Mouse (Mus musculus) ES-Bruce4 (cell line): ENCODE measurements around the gene Brd4. TPM values are rescaled to one million over a fixed set of nuclear protein-coding genes. Genes with fewer than 3 reads are reported as not detected.

Experiments
- H3K27ac ChIP-seq: 2 replicates; pipeline ENCODE4 v1.5.1; 2012; ENCODE audit warnings: low read length, inconsistent platforms; ENCODE audit not compliant: insufficient read depth
- H3K27me3 ChIP-seq: 2 replicates; pipeline ENCODE4 v1.6.1; 2012; ENCODE audit warnings: mild to moderate bottlenecking, low read length, inconsistent platforms; ENCODE audit not compliant: control insufficient read depth, poor library complexity, insufficient read depth, severe bottlenecking
- H3K36me3 ChIP-seq: 2 replicates; pipeline ENCODE4 v1.6.1; 2012; ENCODE audit warnings: inconsistent platforms, mild to moderate bottlenecking, low read length, moderate library complexity; ENCODE audit not compliant: control insufficient read depth, poor library complexity, insufficient read depth, severe bottlenecking
- H3K4me1 ChIP-seq: one replicate; pipeline ENCODE4 v1.8.1; 2011; ENCODE audit warnings: low read length; ENCODE audit not compliant: control insufficient read depth, insufficient read depth
- H3K4me3 ChIP-seq: 2 replicates; pipeline ENCODE4 v1.5.1; 2011; ENCODE audit warnings: low read depth, mild to moderate bottlenecking, low read length
- H3K9ac ChIP-seq: 2 replicates; pipeline ENCODE4 v1.6.1; 2012; ENCODE audit warnings: low read depth, mild to moderate bottlenecking, inconsistent platforms; ENCODE audit not compliant: poor library complexity, severe bottlenecking
- H3K9me3 ChIP-seq: replicated peaks from 2 replicates; pipeline ENCODE4 v1.6.1; 2012; ENCODE audit warnings: mild to moderate bottlenecking, low read length, inconsistent platforms; ENCODE audit not compliant: control insufficient read depth, poor library complexity, insufficient read depth, severe bottlenecking
- CTCF ChIP-seq: IDR thresholded peaks from one replicate; pipeline ENCODE4 v1.8.1; 2011; ENCODE audit warnings: low read depth, low read length
- EP300 ChIP-seq: IDR thresholded peaks from 2 replicates; pipeline ENCODE4 v1.6.1; 2011; ENCODE audit warnings: low read depth, low read length; ENCODE audit not compliant: insufficient read depth
- POLR2A ChIP-seq: IDR thresholded peaks from one replicate; pipeline ENCODE4 v1.8.1; 2011; ENCODE audit warnings: low read length; ENCODE audit not compliant: insufficient read depth
- polyA plus RNA-seq: library from polyadenylated mRNA; stranded (reverse); fragments of >200 nt; gene quantifications from 2 replicates; pipeline ENCODE4 v1.2.4, GENCODE M21; 2011; ENCODE audit warnings: low read depth; ENCODE audit not compliant: missing spikeins, insufficient read depth, insufficient read length

Gene Brd4
- polyA plus RNA-seq, 1 experiment = 191 TPM

DNA sequence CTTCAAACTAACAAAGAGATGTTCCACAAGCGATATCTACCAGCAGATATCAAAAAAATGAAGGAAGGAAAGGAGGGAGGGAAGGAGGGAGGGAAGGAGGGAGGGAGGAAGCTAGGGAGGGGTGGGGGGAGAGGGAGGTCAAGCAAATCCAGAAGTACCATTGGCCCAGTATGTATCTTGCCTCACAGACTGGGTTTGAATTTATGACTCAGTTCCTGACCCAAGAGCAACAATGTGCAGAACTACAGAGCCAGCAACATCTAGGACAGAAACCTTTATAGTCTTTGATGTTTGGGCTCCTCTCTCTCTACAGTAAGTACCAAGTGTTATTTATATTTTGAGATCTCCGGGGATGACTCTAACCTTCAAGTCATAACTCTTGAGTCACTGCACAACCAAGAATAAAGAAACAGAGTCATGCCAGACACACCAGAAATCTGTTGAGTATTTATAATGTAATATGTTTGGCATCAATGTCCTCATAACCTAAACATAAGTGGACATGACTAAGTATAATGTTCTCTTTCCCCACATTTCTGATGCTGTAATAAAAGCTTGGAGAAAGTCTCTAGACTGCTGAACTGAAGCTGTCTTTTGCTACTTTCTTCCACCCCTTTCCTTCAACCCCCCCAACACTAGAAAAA lies 32.6 kb downstream of the Brd4 start:
- Histone ChIP-seq H3K4me1 (no peaks in the 10 kb centered on the region), H3K4me3 (no peak overlapping the region), H3K27me3 (no peaks in the 10 kb centered on the region), H3K27ac (no peak overlapping the region), H3K9ac (no peak overlapping the region), H3K9me3 (no peaks in the 10 kb centered on the region), H3K36me3 (peaks cover 10% of the 10 kb centered on the region)
- TF ChIP-seq CTCF (no peak), POLR2A (no peak), EP300 (no peak)

DNA sequence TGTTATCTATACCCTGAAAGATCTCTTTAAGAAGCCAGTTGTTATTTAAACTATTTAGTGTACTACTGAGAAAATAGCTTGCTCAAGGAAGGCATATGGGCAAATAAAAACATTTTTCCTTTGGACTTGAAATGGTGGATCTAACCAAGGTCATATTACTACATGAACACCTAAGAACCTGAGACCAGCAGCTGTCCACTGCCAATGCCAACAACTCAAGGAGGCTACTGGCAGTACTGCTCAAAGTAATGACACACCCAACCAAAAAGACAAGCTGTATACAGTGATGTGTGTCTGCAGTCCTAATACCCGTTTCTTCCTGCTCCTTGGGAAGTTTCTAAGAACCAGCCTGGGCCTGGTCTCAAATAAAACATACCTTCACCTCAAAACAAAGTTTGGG lies 34.5 kb downstream of the Brd4 start:
- H3K4me3 ChIP-seq = no peak overlapping the region
- no peak overlapping the region for H3K9ac ChIP-seq
- TF ChIP-seq CTCF (no peak), EP300 (no peak), POLR2A (no peak)
- H3K27me3 ChIP-seq = no peaks in the 10 kb centered on the region
- H3K36me3 ChIP-seq = peaks cover 10% of the 10 kb centered on the region
- no peaks in the 10 kb centered on the region for H3K4me1 ChIP-seq
- no peaks in the 10 kb centered on the region for H3K9me3 ChIP-seq
- no peak overlapping the region for H3K27ac ChIP-seq

DNA sequence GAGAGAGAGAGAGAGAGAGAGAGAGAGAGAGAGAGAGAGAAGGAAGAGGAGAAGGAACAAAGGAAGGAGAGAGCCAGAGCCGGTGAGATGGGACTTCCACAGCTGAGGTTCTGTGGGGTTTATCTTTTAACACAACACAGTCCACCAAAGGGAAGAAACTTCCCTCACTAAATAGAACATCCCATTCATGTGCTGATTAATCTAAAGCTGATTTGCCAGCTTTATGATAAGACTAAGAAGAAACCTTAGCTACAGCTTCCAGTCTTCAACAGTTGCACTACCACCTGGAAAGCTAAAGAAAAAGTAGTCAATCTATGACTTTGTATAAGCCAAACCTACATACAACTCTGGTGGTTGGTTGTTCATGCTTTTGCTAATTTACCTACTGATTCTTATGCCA lies 36.3 kb downstream of the Brd4 start:
- no peak overlapping the region for H3K9ac ChIP-seq
- H3K4me1 ChIP-seq = no peaks in the 10 kb centered on the region
- no peaks in the 10 kb centered on the region for H3K27me3 ChIP-seq
- peaks cover 8% of the 10 kb centered on the region for H3K36me3 ChIP-seq
- no peak overlapping the region for H3K4me3 ChIP-seq
- no peak for TF ChIP-seq POLR2A
- TF ChIP-seq CTCF = no peak
- TF ChIP-seq EP300 = no peak
- H3K27ac ChIP-seq = no peak overlapping the region
- no peaks in the 10 kb centered on the region for H3K9me3 ChIP-seq

DNA sequence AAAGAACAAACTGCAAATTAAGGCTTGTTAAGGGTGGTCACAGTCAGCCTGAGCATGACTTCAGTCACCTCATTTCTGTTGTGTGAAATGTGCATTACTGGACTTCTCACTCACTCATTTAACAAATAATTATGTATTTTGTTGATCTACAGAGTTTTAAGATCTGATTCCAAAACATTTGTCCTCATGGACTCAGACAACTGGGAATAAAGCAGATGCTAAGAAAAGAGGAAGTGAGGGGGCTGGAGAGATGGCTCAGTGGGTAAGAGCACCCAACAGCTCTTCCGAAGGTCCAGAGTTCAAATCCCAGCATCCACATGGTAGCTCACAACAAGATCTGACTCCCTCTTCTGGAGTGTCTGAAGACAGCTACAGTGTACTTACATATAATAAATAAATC lies 36.9 kb downstream of the Brd4 start:
- no peaks in the 10 kb centered on the region for H3K27me3 ChIP-seq
- H3K27ac ChIP-seq = no peak overlapping the region
- H3K4me3 ChIP-seq = no peak overlapping the region
- H3K9ac ChIP-seq = no peak overlapping the region
- peaks cover 8% of the 10 kb centered on the region for H3K36me3 ChIP-seq
- TF ChIP-seq EP300 = no peak
- TF ChIP-seq POLR2A = no peak
- no peak for TF ChIP-seq CTCF
- no peaks in the 10 kb centered on the region for H3K9me3 ChIP-seq
- H3K4me1 ChIP-seq = no peaks in the 10 kb centered on the region

DNA sequence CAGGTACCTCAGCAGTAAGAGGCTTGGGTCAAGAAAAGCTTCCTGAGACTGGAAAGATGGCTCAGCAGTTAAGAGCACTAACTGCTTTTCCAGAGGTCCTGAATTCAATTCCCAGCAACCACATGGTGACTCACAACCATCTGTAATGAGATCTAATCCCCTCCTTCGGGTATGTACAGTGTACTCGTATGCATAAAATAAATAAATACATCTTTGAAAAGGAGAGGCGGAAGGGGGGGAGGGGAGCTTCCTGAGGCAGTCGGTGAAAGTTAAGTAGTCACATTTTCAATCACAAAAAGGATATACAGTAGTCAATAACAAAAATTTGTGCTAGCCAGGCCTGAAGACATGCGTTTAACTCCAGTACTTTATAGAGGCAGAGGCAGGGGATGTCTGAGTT lies 38.4 kb downstream of the Brd4 start:
- Histone ChIP-seq H3K27ac (no peak overlapping the region), H3K9me3 (no peaks in the 10 kb centered on the region), H3K36me3 (peaks cover 8% of the 10 kb centered on the region), H3K9ac (no peak overlapping the region), H3K27me3 (no peaks in the 10 kb centered on the region), H3K4me1 (no peaks in the 10 kb centered on the region), H3K4me3 (no peak overlapping the region)
- TF ChIP-seq POLR2A (no peak), EP300 (no peak), CTCF (no peak)

DNA sequence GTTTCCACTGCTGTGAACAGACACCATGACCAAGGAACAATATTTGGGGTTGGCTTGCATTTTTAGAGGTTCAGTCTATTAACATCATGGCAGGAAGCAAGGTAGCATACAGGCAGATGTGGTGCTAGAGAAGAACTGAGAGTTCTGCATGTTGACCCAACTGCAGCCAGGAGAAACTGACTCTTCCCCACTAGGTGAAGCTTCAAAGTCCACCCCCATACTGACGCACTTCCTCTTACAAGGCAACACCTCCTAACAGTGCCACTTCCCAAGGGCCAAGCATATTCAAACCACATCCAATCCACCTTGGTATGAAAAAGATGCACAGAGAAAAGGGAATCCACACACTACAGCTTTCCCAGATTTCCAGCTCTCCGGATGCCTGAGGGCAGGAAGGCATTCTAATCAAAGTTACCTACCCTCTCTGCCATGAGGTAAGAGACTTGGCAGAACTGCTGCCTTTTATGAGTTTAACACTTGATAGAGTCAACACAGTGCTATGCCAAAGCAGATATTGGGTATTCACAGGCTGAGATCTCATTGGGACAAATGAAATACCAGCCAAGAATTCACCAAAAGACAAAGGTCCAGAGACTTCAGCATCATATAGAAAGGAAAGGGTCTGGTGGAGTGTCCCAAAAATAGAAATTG lies 43.5 kb downstream of the Brd4 start:
- H3K4me3 ChIP-seq = no peak overlapping the region
- peaks cover 12% of the 10 kb centered on the region for H3K36me3 ChIP-seq
- TF ChIP-seq EP300 (no peak), CTCF (no peak), POLR2A (no peak)
- H3K9me3 ChIP-seq = no peaks in the 10 kb centered on the region
- H3K27me3 ChIP-seq = no peaks in the 10 kb centered on the region
- no peak overlapping the region for H3K27ac ChIP-seq
- no peaks in the 10 kb centered on the region for H3K4me1 ChIP-seq
- no peak overlapping the region for H3K9ac ChIP-seq
